ENCODE assay signal across 14 mouse cellular contexts in genomic region chr1:163310023-163310754, GRCm38 (mm10). TPM values are rescaled to one million over a fixed set of nuclear protein-coding genes. Genes with fewer than 3 reads are reported as not detected.
DNase-seq lines count a peak whose midpoint lies in the region; ATAC-seq and TF ChIP-seq lines count a peak whose summit lies in the region.
"Had no signal": no experiment of that assay in that cellular context is flagged by ENCODE, and none has a peak within 500 bp of the region (broad histone marks: within the 10 kb centered on the region; RNA-seq: fewer than 3 reads in every experiment).

No protein-coding gene starts in this region.

- no peaks in the 10 kb centered on the region for H3K9me3 ChIP-seq in midbrain, embryonic 11.5 days (ENCODE audit: control insufficient read depth, low read length)
- no peaks in the 10 kb centered on the region for H3K9me3 ChIP-seq in midbrain, embryonic 16.5 days (replicated peaks; ENCODE audit: control insufficient read depth, low read length, poor library complexity, severe bottlenecking)
- no peaks in the 10 kb centered on the region for H3K9me3 ChIP-seq in hindbrain, embryonic 11.5 days (ENCODE audit: control insufficient read depth, low read length)
- no peaks in the 10 kb centered on the region for H3K9me3 ChIP-seq in neural tube, embryonic 11.5 days (ENCODE audit: control insufficient read depth, low read length)
- no peaks in the 10 kb centered on the region for H3K9me3 ChIP-seq in stomach, postnatal 0 days (ENCODE audit: control insufficient read depth, low read length)

- DNase-seq in heart, adult 2 months = no peak
- no peak for DNase-seq in heart, adult 18-20 months
- peak; percentile 90 for DNase-seq in midbrain, embryonic 11.5 days (ENCODE audit: low spot score, missing footprints)
- DNase-seq in hindbrain, embryonic 11.5 days (ENCODE audit: low spot score) = peak; percentile 33
- DNase-seq in neural tube, embryonic 11.5 days (ENCODE audit: low spot score) = no peak
- no peak for DNase-seq in stomach, postnatal 0 days (ENCODE audit: low spot score)
- no peak for DNase-seq in ovary, postnatal 10 days (ENCODE audit: low spot score)
- DNase-seq: adrenal gland, postnatal 36 days; cerebellum, adult 9-10 months; right cerebral cortex, postnatal 25 days had no signal

- H3K36me3 ChIP-seq in heart, adult 2 months (ENCODE audit: control insufficient read depth, insufficient read depth, low read length) = no peaks in the 10 kb centered on the region
- H3K36me3 ChIP-seq in midbrain, embryonic 11.5 days (ENCODE audit: control insufficient read depth, insufficient read depth, low read length) = no peaks in the 10 kb centered on the region
- H3K36me3 ChIP-seq in midbrain, embryonic 16.5 days (ENCODE audit: control insufficient read depth, insufficient read depth, low read length) = no peaks in the 10 kb centered on the region
- no peaks in the 10 kb centered on the region for H3K36me3 ChIP-seq in hindbrain, embryonic 11.5 days (ENCODE audit: control insufficient read depth, insufficient read depth, low read length)
- no peaks in the 10 kb centered on the region for H3K36me3 ChIP-seq in neural tube, embryonic 11.5 days (ENCODE audit: control insufficient read depth, insufficient read depth, low read length)
- H3K36me3 ChIP-seq in stomach, postnatal 0 days (ENCODE audit: control insufficient read depth, insufficient read depth, low read length) = no peaks in the 10 kb centered on the region

- TF ChIP-seq POLR2A in heart, adult 2 months (IDR thresholded peaks at IDR 0.05; ENCODE audit: insufficient read depth, low read depth, low read length) = no peak

- no peak overlapping the region; the same call in 1 of the 2 replicates for H3K4me3 ChIP-seq in heart, adult 2 months
- H3K4me3 ChIP-seq in midbrain, embryonic 11.5 days (ENCODE audit: low read depth, low read length) = no peak overlapping the region
- H3K4me3 ChIP-seq in midbrain, embryonic 16.5 days (ENCODE audit: low read depth, low read length) = no peak overlapping the region
- peak overlapping the region; percentile 8; the same call in 1 of the 2 replicates for H3K4me3 ChIP-seq in hindbrain, embryonic 11.5 days (ENCODE audit: low read depth, low read length)
- H3K4me3 ChIP-seq in neural tube, embryonic 11.5 days (ENCODE audit: low read depth, low read length) = peak overlapping the region; percentile 48; the same call in 1 of the 2 replicates
- no peak overlapping the region for H3K4me3 ChIP-seq in stomach, postnatal 0 days (ENCODE audit: low read depth, low read length)

- intact Hi-C loops in heart, adult 2 months (cut with DNase I) = loop anchor here (5.0 kb wide), 3 partner anchors 43 to 92 kb away; partner anchors contain the start of gene Gorab

- no peak overlapping the region for H3K9ac ChIP-seq in heart, adult 2 months (ENCODE audit: low read depth, low read length)
- no peak overlapping the region for H3K9ac ChIP-seq in midbrain, embryonic 11.5 days (ENCODE audit: low read length)
- no peak overlapping the region for H3K9ac ChIP-seq in midbrain, embryonic 16.5 days (ENCODE audit: low read depth, low read length)
- H3K9ac ChIP-seq in hindbrain, embryonic 11.5 days (ENCODE audit: low read depth, low read length) = no peak overlapping the region
- no peak overlapping the region for H3K9ac ChIP-seq in neural tube, embryonic 11.5 days (ENCODE audit: low read length)
- H3K9ac ChIP-seq in stomach, postnatal 0 days (ENCODE audit: low read length) = no peak overlapping the region
- H3K9ac ChIP-seq: liver, embryonic 14.5 days had no signal

- H3K79me2 ChIP-seq in heart, adult 2 months (replicated peaks; ENCODE audit: control insufficient read depth, insufficient read depth, low read length) = no peaks in the 10 kb centered on the region; the same call in 1 of the 2 replicates

- 38% methylated on average over 8 of the region's 8 CpGs for WGBS in heart, adult 2 months
- 7% methylated on average over 8 of the region's 8 CpGs for WGBS in midbrain, embryonic 11.5 days
- 15% methylated on average over 8 of the region's 8 CpGs for WGBS in midbrain, embryonic 16.5 days
- WGBS in hindbrain, embryonic 11.5 days = 8% methylated on average over 8 of the region's 8 CpGs
- WGBS in neural tube, embryonic 11.5 days = 7% methylated on average over 8 of the region's 8 CpGs
- 35% methylated on average over 8 of the region's 8 CpGs for WGBS in stomach, postnatal 0 days

- H3K4me2 ChIP-seq in midbrain, embryonic 11.5 days = no peak overlapping the region
- no peak overlapping the region; the same call in 1 of the 2 replicates for H3K4me2 ChIP-seq in midbrain, embryonic 16.5 days (ENCODE audit: low read length)
- H3K4me2 ChIP-seq in hindbrain, embryonic 11.5 days (replicated peaks; ENCODE audit: low read depth, low read length) = no peak overlapping the region
- H3K4me2 ChIP-seq in neural tube, embryonic 11.5 days (ENCODE audit: low read depth) = peak overlapping the region; percentile 24
- no peak overlapping the region for H3K4me2 ChIP-seq in stomach, postnatal 0 days (replicated peaks; ENCODE audit: low read depth)

- no peak for TF ChIP-seq EP300 in heart, adult 2 months (IDR thresholded peaks at IDR 0.05; ENCODE audit: insufficient read depth, low read depth, low read length)
- no peak for TF ChIP-seq EP300 in stomach, postnatal 0 days (optimal IDR thresholded peaks at IDR 0.05)

- no peaks in the 10 kb centered on the region for H3K4me1 ChIP-seq in heart, adult 2 months (ENCODE audit: control insufficient read depth, insufficient read depth, low read length)
- peaks cover 32% of the 10 kb centered on the region for H3K4me1 ChIP-seq in midbrain, embryonic 11.5 days (ENCODE audit: control insufficient read depth, insufficient read depth, low read length)
- H3K4me1 ChIP-seq in midbrain, embryonic 16.5 days (ENCODE audit: control insufficient read depth, insufficient read depth, low read length) = peaks cover 38% of the 10 kb centered on the region
- peaks cover 2% of the 10 kb centered on the region for H3K4me1 ChIP-seq in hindbrain, embryonic 11.5 days (replicated peaks; ENCODE audit: control insufficient read depth, insufficient read depth, low read length)
- peaks cover 12% of the 10 kb centered on the region for H3K4me1 ChIP-seq in neural tube, embryonic 11.5 days (ENCODE audit: control insufficient read depth, insufficient read depth, low read length)
- no peaks in the 10 kb centered on the region for H3K4me1 ChIP-seq in stomach, postnatal 0 days (replicated peaks; ENCODE audit: control insufficient read depth, insufficient read depth)

- H3K27ac ChIP-seq in heart, adult 2 months = peak overlapping the region; percentile 87
- H3K27ac ChIP-seq in midbrain, embryonic 11.5 days (ENCODE audit: low read depth, low read length) = no peak overlapping the region
- no peak overlapping the region for H3K27ac ChIP-seq in midbrain, embryonic 16.5 days (ENCODE audit: low read length)
- H3K27ac ChIP-seq in hindbrain, embryonic 11.5 days (ENCODE audit: low read depth, low read length) = no peak overlapping the region
- H3K27ac ChIP-seq in neural tube, embryonic 11.5 days (ENCODE audit: low read depth, low read length) = no peak overlapping the region
- no peak overlapping the region for H3K27ac ChIP-seq in stomach, postnatal 0 days (replicated peaks)
- H3K27ac ChIP-seq: liver, embryonic 14.5 days had no signal

- TF ChIP-seq CTCF in heart, adult 2 months (IDR thresholded peaks at IDR 0.05) = no peak
- no peak for TF ChIP-seq CTCF in stomach, postnatal 0 days (IDR thresholded peaks at IDR 0.05; ENCODE audit: low read depth)

- H3K27me3 ChIP-seq in heart, adult 2 months (ENCODE audit: control insufficient read depth, insufficient read depth, low read length) = peaks cover 2% of the 10 kb centered on the region; the same call in 1 of the 2 replicates
- peaks cover 71% of the 10 kb centered on the region for H3K27me3 ChIP-seq in midbrain, embryonic 11.5 days (ENCODE audit: control insufficient read depth, insufficient read depth, low read length)
- peaks cover 47% of the 10 kb centered on the region for H3K27me3 ChIP-seq in midbrain, embryonic 16.5 days (ENCODE audit: control insufficient read depth, insufficient read depth, low read depth, low read length)
- H3K27me3 ChIP-seq in hindbrain, embryonic 11.5 days (ENCODE audit: control insufficient read depth, insufficient read depth, low read length) = peaks cover 54% of the 10 kb centered on the region
- peaks cover 65% of the 10 kb centered on the region for H3K27me3 ChIP-seq in neural tube, embryonic 11.5 days (ENCODE audit: control insufficient read depth, insufficient read depth, low read length)
- H3K27me3 ChIP-seq in stomach, postnatal 0 days (ENCODE audit: control insufficient read depth, insufficient read depth, low read length) = peaks cover 10% of the 10 kb centered on the region

- ATAC-seq in midbrain, embryonic 11.5 days (ENCODE audit: low FRiP score) = no peak
- no peak for ATAC-seq in midbrain, embryonic 16.5 days
- ATAC-seq in hindbrain, embryonic 11.5 days (ENCODE audit: low FRiP score) = no peak
- ATAC-seq in neural tube, embryonic 11.5 days (ENCODE audit: insufficient read depth, low FRiP score, low TSS enrichment) = no peak
- ATAC-seq in stomach, postnatal 0 days (ENCODE audit: low FRiP score, low TSS enrichment) = no peak
- ATAC-seq: intestine, embryonic 16.5 days; Patski had no signal

RNA-seq across cellular contexts. Expression of gene Prrx1, which starts 3.3 kb away (rescaled TPM):
- total RNA-seq in heart, adult 2 months (2021) = 10 to 100 TPM; 28.1 to 29.5 TPM
- 15.0 and 28.6 TPM in 2 replicates for polyA plus RNA-seq in heart, adult 2 months (2012; rRNA removed)
- 10 to 100 TPM; 26.3 to 30.7 TPM for total RNA-seq in heart, adult 18-20 months (2021)
- 14.2 and 16.5 TPM in 2 replicates for polyA plus RNA-seq in midbrain, embryonic 11.5 days (2014; fragmentation: Nextera tagmentation; extraction: Ambion mirVana)
- polyA plus RNA-seq in midbrain, embryonic 16.5 days (2015; fragmentation: Nextera tagmentation; extraction: Ambion mirVana) = 2.8 and 3.4 TPM in 2 replicates
- 51.8 and 71.0 TPM in 2 replicates for polyA plus RNA-seq in hindbrain, embryonic 11.5 days (2014; fragmentation: Nextera tagmentation; extraction: Ambion mirVana)
- 30.7 and 39.1 TPM in 2 replicates for polyA plus RNA-seq in neural tube, embryonic 11.5 days (2014; fragmentation: Nextera tagmentation; extraction: Ambion mirVana)
- polyA plus RNA-seq in stomach, postnatal 0 days (2015; fragmentation: Nextera tagmentation; extraction: Ambion mirVana) = 2.7 and 2.8 TPM in 2 replicates

Comparison
In these comparisons a context has a peak if more than half of its experiments do, and no peak if none do; other contexts are left out.
1. DNase-seq: peak in midbrain, embryonic 11.5 days (single experiment) and hindbrain, embryonic 11.5 days (single experiment); none in heart, adult 2 months (0 of 2), heart, adult 18-20 months (0 of 2), neural tube, embryonic 11.5 days (single experiment), stomach, postnatal 0 days (single experiment) and ovary, postnatal 10 days (single experiment).
2. H3K4me3 ChIP-seq: peak in hindbrain, embryonic 11.5 days (single experiment) and neural tube, embryonic 11.5 days (single experiment); none in heart, adult 2 months (single experiment), midbrain, embryonic 11.5 days (single experiment), midbrain, embryonic 16.5 days (single experiment) and stomach, postnatal 0 days (single experiment).